Mouse (Mus musculus) right cerebral cortex, postnatal 4 days (tissue): ENCODE results near the gene Pip4k2a.
"Not testable (repeated sequence)": the region's sequence is repeated elsewhere in the genome, so short reads cannot be mapped to it uniquely, and the experiment has no call there.

Experiments used
- DNase-seq: peaks from one replicate; pipeline ENCODE4 v3.0.0-alpha.2; 2022

The Pip4k2a gene

DNA sequence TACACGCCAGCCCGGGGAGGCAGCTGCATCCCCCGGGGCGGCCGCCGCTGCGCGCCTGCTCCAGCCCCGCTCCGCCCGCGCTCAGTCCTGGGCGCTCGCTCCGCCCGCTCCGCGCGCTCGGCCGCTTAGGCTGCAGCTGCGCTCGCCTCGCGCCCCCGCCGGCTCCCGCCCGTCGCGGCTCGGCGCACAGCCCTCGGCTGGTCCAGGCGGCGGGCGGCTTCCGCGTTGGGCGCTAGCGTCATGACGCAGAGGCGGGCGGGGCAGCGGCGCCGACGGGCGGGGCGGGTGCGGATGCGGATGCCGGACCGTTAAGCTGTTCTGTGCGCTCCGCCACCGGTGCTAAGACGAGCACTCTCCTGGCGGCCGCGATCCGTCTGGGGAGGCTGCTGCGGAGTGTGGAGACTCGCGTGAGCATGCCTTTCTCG, at the start of gene Pip4k2a, which contains the start of gene 4930426L09Rik:
Gene Pip4k2a (minus strand): TSS at position 73 of the 425 bp plus-strand sequence.
Gene 4930426L09Rik (plus strand): TSS at position 290 of the 425 bp plus-strand sequence.
- peak; percentile 90 for DNase-seq

DNA sequence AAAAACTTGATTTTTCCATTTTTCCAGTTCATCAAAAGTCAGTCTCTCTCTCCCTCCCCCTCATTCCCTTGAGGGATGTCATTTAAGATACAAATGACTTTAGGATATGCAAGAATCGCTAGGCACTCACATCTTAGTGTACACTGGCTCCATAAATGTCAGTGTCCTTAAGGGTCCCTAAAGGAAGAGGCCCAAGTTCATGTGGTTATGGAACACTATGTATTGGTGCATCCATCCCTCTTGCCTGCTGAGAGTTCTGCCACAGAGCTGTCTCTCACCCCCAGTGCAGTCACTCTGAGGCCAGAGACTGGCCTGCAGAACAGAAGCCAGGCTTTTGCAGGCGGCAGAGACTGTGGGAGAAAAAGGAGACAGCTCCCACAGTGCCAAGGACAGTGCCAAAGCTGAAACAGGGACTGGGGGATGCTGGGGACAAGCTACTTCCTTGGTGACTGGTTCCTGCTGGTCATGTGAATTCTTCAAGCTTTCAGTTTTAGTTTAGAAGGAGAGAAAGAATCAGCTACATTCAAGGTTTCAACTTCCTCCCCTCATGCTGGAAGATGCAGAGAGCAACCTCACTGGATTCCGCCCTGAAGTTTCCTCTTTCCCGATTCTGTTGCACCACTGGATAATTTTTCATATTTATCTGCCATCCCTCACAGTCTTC, 40.1 kb upstream of the Pip4k2a start:
- no peak for DNase-seq

DNA sequence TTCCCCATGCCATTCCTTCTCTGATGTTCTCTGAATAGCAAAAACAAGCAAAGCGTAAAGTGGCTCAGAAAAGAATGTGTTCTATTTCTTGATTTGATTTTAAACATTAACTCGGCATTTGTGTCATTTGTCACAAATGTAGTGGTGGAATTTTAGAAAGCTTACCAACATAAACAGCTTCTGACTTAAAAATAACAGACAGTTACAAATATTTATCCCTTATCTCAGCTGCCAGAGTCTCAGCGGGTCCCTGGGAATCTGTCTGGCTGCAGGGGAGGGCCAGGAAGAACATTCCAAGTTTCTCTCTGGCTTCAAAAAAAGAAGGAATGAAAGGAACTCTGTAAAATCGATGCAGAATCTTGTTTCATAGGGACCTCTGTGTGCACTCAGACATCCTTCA, 39.5 kb upstream of the Pip4k2a start:
- no peak for DNase-seq

DNA sequence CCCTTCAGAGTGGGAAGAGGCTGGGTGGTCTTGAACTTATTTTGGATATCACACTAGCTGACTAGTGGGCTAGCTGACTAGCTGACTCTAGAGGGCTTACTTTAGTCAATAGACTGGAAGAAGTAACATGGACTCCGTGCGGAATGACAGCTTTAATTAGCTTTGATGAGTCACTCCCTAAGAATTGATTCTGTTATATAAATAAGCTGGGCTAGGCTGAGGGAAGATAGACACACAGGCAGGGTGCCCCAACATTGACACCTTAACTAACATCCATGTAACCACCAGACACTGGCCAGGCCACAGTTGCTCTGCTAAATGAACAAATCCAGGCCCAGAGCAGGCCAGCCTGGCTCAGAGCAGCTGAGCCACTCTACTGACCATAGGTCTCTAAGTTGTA, 26.9 kb upstream of the Pip4k2a start:
- DNase-seq = no peak

DNA sequence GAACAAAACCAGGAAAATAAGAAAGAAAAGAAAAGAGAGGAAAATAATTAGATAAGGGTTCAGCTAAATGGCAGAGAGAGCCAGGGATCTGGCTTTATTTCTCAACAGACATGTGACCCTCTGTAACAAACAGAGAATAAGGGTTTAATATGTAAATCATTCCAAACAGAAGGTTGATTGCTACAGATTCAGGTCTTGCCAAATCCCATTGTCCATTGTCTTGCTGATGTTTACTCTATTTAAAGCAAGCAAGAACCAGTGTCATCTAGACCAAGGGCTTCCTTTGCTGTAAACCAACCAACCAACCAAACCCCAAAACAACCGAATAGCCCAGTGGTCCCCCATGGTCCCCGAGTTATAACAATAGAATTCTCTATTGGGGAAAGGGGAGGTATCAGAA, 20.1 kb upstream of the Pip4k2a start:
- DNase-seq = no peak

DNA sequence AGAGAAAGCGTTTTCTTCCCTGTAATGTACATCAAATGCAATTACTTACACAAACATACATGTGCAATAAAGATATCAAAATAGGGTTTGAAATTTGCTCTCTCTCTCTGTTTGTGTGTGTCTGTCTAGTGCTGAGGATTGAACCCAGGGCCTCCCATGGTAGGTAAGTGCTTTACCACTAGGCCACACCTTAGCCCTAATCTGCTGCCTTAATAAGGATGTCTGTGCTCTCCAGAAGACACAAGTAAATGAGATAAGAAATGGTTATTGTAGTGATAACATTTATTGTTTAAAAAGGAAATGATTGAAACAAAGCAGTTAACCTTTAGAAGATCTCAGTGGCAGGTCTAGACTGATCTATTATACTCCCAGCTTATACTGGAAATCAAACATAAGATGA, 18.9 kb upstream of the Pip4k2a start:
- DNase-seq = no peak

DNA sequence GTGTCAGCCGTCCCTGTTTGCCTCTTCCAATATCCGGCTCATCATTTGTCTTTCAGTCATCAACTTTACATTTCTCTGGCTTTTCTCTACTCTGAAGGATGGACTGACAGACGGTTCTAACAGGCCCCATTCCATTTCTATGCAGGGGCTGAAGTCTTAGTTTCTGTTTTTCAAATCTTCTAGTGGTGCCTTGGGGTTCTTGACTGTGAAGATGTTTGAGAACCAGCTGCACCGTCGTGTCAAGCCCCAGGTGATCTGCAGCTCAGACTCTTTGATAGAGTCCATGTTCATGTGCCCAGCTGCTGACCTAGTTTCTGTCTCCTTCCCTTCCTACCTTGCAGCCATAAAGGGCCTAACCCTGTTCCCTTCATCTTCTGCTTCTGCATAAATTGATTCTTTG, 18.4 kb upstream of the Pip4k2a start:
- no peak for DNase-seq

DNA sequence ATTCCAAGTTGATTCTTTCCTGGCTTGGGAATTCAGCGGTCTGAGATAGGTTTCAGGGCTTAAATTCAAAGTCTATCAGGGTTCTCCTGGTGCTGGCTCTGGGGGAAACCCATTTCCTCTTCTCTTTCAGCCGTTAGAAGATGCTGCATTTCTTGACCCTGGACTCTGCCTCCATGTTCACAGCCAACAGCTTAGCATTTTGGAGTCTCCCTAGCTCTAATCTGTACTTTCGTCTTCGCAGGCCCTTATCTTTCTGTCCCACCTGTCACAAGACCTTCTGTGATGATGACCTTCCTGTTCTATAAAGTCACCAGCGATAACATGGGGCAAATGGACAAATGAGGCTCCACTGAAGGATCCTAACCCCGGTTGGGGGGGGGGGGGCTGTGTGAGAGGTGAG, 13.5 kb upstream of the Pip4k2a start:
- DNase-seq = no peak

DNA sequence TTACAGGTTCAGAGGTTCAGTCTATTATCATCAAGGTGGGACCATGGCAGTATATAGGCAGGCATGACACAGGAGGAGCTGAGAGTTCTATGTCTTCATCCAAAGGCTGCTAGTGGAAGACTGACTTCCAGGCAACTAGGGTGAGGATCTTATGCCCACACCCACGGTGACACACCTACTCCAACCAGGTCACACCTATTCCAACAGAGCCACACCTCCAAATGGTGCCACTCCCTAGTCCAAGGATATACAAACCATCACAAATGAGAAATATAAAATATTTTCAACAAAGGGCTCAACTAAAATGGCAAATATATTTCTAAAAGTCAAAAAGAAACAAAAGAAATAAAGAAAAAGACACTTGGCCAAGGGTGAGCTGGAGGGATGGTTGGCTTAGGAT, 12.6 kb upstream of the Pip4k2a start:
- DNase-seq = not testable (repeated sequence)

DNA sequence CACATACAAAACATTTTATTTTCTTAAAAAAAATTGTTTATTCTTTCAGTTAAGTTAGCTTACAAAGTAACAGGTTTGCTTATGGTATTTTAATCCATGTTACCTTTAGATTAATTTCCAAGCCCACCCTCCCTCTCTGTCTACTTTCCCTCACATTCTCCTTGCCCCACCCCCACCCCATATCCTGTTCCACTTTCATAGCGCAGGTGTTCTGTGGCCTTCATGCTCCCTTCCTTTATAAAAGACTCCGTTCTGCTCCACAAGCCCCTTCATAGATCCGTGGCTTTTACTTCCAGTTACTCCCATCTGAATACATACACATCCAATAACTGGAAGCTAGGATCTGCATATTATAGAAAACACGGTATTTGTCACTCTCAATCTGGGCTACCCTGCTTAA, 9.7 kb upstream of the Pip4k2a start:
- no peak for DNase-seq

DNA sequence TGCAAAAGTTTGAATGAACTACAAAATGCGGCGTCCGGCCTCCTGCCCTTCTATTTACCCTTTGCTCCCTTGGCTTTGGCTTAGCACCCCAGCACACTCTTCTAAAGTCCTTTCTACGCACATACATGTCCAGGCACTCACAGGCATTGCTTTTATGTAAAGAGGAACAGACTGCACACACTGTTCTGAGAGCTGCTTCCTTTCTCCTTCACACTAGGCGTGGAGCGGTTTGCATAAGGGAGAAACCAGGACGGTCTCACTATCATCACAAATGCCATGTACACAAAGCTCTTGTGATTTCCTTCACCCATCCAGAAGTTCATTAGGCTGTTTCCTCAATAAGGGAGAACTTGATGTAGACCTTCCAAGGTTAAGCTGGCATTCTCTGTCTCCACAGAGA, 8.2 kb upstream of the Pip4k2a start:
- DNase-seq = no peak

DNA sequence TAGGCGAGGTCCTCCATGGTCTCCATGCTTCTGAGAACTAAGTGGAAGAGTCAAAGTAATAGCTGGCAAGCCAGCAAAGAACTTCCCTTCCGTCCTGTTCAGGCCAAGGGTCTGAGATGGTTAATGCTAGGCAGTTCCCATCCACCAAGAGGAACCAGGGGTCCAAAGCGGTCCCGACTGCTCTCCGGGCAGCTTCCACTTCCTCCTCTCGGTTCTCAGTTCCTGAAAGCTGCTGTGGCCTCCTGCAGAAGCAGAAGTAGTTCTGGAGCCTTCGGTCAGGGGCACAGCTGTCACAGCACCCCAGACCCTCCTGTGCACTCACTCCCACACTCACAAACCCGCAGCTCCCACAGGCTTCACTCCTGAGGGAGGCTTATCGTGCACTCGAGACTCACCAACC, 6.9 kb upstream of the Pip4k2a start:
- DNase-seq = no peak

DNA sequence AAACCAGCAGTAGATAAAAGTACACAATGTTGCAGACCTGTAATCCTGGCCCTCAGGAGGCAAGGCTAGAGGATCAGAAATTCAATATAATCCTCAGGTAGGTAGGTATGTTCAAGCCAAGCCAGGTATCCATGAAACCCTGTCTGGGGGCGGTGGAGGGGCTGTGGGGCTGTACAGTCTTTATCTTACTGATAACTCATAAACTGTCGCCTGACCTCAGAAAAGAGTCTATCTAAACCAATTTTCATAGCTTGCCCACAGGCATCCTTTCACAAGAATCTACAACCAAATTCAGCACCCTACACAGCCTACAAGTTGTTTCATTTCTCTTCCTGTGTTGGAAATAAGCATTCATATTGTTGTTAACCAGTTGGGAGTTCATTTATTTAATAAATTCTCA, 1.5 kb upstream of the Pip4k2a start:
- DNase-seq = no peak

DNA sequence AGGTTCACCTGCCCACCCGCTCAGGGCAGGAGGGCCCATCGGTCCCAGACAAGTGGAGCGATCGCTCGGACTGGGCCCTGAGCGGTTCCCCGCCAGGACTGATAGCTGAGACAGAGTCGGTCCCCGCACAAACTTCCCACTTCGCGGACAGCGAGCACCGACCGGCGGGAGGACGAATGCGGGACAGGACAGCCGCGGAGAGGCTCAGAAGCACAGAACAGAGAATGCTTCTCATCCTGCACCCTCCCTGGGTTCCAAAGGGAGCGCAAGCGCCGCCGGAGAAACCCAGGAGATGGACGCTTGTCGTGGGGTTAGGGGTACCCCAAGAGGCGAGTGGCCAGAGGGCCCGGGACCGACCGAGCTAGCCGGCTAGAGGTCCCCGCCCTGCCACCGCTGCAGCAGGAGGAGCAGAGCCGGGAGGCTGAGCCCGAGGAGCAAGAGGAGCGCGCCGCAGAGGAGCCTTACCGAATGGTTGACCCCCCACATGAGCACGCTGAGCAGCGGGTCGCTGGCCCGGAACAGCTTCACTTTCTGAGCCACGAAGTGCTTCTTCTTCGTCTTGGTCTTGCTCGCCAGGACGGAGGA, 447 bp downstream of the Pip4k2a start:
- DNase-seq = peak; percentile 60

DNA sequence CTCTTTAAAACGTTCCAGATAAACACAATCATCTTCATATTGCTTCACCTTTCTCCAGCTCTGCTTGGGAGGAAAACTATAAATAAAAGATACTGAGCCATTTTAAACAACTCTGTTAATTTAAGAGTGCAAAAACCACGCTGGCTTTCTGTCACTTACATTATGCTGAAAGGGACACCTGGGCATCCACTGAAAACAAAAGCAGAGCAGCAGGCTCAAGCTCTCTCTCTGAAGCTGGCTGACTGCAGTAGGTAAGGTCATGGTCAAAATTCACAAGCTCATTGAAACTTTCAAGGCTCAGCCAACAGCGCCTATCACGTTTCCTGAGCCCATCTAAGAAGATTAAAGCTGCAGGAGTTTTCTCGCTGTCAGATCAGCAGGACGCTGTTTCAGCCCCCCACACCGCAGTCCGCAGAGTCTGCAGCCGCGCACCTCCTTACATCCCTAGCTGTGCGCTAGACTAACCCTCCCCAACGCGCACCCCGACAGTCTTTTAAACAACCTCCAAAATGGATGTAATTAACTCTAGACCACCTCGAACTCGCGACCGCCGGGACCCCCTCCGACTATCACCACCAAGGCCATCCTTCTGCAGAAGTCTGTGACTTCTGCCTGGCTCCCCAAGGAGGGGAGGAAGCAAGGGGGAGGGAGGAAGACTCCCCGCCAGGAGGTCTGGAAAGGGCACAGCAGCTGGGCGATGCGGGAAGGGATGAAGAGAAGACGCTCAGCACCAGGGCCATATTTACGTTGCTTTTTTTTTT, 1.3 kb downstream of the Pip4k2a start:
- DNase-seq = no peak

DNA sequence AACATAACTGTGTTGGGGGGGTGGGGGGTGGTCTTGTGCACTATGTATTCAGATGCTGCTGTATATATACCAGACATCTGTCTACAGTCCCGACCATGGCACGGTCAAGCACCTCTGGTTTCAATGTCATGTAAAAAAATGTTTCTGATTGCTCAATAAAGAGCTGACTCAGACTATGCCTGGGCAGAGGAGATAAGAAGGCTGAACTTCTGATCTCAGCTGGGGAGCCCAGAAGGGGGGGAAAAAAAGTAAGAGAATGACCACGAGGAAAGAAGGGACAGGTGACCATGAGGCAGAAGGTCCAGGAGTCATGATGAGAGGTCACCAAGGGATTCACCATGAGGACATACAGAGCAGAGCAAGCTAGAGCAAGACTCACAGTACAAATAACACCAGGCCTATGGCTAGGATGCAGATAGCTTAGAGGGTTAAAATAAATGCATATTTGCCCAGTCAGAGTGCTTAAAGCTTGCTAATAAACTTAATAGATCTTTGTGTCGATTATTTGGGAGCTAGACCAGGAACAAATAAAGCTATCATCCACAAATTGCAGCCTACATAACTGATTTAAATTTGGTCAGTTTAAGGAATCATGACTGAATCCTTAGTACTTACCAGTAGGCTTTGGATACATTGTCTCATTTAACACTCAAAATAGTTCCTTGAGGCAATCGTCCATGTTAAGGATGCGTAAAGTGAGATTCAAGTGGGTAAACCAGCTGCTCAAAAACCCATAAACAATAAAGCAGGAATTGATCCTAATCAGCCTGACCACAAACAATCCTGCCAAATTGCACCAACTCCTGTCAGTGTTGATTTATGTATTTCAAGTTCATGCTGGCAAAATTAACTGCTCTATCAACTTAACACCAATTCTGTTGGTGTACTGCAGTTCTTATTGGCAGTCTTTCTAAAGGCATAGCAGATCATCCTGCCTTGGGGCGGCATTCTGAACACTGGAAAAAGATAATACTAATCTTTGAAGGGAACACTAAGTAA, 5.1 kb downstream of the Pip4k2a start:
- DNase-seq = no peak

DNA sequence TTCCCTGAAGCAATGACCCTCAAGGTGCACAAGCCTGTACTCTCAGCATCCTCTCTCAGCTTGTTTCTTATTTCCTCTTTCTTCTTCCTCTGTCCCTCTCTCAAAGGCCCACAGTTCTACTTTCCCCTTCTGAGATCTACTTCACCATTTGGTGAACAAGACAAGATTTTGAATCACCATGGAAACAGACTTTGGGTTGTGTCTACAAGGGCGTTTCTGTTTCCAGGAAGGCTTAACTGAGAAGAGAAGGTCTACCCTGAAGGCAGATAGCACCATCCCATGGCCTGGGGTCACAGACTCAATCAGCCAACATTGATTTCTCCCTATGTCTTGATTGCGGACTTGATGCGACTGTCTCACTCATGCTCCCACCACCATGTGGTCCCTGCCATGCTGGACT, 9.0 kb downstream of the Pip4k2a start:
- DNase-seq = no peak

DNA sequence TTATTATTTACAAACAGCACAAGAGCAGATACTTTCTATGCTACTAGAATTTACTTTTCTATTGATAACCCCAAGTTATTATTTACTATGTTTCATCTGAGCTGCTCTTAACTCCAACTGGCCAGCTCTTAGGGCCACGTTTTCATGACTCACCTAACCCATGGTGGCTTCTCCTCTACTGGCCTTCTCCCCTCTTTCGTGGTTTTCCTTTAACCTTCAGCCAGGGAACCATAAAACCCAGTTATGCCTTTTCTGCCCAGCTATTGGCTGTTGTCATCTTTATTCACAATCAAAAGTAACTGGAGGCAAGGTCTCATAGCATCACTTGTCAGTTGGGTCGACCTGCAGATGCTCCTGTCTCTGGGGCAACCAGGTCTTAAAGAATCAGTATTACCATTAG, 12.4 kb downstream of the Pip4k2a start:
- DNase-seq = no peak

DNA sequence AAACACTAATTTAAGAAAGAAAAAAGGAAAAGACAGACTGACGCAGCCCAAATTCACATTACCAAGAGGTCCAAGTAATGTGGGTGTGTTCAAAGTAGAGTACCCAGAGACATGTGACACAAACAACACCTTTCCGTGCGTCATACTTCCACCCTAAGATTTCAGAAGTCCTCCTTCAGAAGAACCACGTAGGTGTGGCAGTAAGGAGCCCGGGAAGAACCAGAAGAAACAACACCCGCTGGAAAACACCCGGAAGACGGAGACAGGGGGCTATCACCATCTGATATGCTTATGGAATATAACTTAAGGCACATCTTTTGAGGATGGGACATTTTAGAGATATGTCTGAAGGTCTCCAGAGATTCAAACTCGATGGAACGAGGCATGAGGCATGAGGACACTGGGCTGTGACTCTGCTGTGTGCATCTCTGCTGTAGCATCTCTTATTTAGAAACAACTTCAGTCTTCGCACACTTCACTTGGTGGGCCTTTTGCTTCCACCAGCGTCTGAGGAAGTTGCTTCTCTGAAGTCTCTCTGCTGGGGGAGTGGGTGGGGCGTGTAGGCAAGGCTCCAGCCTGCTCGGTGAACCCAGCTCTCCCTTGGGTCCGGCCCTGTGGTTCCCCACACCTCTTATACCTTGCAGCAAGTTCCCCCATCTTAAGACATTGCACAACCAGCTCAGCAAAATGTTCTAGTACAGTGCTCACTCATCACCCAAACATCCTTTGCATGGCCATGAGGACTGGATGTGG, 13.7 kb downstream of the Pip4k2a start:
- DNase-seq = no peak

DNA sequence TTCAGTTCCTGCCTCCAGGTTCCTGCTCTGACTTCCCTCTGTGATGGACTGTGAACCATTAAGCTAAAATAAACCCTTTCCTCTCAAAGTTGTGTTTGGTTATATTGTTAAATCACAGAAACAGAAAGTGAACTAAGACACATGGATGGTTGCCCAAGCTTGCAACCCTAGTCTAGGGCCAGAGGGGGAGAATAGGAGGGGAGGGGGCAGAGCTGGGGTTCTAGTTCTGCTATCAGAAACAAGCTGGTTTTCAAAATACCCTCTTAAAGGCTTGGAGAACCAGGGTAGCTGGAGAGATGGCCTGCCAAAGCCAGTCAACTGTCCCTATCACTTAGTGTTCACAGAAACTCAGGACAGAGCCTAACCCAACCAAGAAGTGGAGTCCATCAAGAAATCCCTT, 14.4 kb downstream of the Pip4k2a start:
- DNase-seq = no peak

DNA sequence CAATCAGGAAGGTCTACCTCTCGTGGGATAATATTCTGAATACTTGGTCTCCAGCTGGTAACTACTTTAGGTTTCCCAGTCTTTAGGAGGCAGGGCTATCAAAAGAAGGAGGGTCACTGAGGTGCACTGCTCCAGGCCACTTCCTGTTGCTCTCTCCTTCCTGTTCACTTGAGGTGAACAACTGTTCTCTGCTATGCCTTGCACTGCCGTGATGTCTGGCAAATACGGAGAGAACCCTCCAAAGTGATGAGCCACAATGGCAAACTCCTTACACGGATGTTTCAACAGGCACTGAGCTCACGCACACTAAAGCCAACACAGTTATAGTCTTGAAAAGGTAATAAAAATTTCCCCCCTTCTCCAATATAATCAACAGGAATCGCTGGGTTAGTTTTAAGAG, 15.3 kb downstream of the Pip4k2a start:
- DNase-seq = no peak

DNA sequence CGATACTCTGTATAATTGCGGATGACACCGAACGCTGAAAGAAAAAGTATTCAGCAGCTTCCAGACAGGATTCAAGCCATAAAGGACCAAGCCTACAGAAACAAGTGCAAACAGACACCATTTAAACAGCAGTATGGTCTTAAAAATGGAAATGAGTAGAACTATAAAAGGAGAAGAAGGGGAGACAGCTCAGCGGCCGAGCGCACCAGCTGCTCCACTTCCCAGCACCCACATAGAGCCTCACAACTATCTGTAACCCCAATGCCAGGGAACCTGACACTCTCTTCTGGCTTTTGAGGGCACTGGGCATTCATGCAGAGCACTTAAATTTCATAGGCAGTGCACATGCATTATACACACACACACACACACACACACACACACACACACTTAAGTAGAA, 18.3 kb downstream of the Pip4k2a start:
- no peak for DNase-seq
